Mouse (Mus musculus) urinary bladder, postnatal 0 days (tissue): ENCODE results near the gene Zbtb24. TPM values are rescaled to one million over a fixed set of nuclear protein-coding genes. Genes with fewer than 3 reads are reported as not detected.

Experiments used
- polyA plus RNA-seq: library from polyadenylated mRNA; unstranded; fragments of >200 nt; fragmentation: Nextera tagmentation; extraction: Ambion mirVana; gene quantifications from 2 replicates; pipeline ENCODE4 v1.2.1, GENCODE M21; 2015

The Zbtb24 gene
- polyA plus RNA-seq: 9.7 and 10.7 TPM in 2 replicates

GRCm38 (mm10) chr10:41450137-41450670 lies at the start of gene Zbtb24:
TSS of gene Zbtb24 (plus strand) at chr10:41450383.

GRCm38 (mm10) chr10:41476171-41477017 lies 26.2 kb downstream of the Zbtb24 start, which contains the start of gene Mical1:
TSS of gene Mical1 (plus strand) at chr10:41476314.

DNA sequence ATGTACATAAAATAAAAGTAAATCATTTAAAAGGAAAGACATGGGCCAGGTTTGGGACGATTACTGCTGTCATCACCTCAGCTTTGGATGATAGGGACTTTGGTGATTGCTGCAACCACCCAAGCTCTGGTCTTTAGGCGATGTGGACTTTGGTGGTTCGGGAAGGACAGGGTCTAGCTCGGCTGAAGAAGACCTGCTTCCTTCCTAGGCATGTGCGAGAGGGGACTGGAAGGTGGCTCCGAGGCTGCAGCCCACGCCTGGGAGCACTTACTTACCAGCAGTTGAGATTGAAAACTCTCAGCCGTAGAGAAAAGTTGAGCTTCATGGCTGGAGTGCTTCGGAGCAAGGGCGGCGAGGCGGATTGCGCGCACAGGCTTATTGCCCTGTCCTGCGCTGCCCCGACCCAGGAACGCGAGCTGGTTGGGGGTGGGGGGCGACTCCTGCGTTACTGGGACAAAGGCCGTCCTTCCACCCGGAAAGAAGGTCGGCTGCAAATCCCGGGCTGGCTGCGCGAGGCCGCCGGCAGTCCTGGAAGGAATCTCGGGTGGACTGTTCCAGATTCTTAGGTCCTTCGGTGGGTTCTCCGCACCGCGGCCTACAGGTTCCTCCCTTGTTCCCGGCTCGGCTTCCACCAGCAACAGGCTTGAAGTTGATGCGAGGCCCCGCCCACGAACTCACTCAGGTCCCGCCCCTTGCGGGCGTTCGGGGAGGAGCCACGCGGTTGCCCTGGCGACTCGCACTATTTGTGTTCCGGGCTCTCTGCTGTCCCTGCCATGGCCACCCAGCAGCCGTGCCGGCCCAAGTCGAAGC lies 39.7 kb downstream of the Zbtb24 start, which contains the start of the genes Smpd2 and Ppil6:
Gene Smpd2 (minus strand): TSS at position 662 of the 810 bp plus-strand sequence.
Gene Ppil6 (plus strand): TSS at position 732 of the 810 bp plus-strand sequence.

Other genes starting within 250 kb of the Zbtb24 start
- gene Fig4, start 147.1 kb upstream of the Zbtb24 start, polyA plus RNA-seq: 10.3 and 11.8 TPM in 2 replicates
- gene Ak9, start 146.4 kb upstream of the Zbtb24 start, polyA plus RNA-seq: not detected in 2 replicates
- gene Mical1, start 25.9 kb downstream of the Zbtb24 start, polyA plus RNA-seq: 57.8 and 60.0 TPM in 2 replicates
- gene Smpd2, start 40.0 kb downstream of the Zbtb24 start, polyA plus RNA-seq: 182 and 205 TPM in 2 replicates
- gene Ppil6, start 40.1 kb downstream of the Zbtb24 start, polyA plus RNA-seq: 13.7 and 14.9 TPM in 2 replicates
- gene Cd164, start 69.0 kb downstream of the Zbtb24 start, polyA plus RNA-seq: 111 and 123 TPM in 2 replicates